Mouse (Mus musculus): ENCODE measurements at regions not wholly inside any gene's neighbourhood (a gene's known extent, or its start where the extent isn't known, plus 50 kb on each side); places are given as distances from the start of the nearest gene placed in this dataset.
"Not testable (repeated sequence)": the region's sequence is repeated elsewhere in the genome, so short reads cannot be mapped to it uniquely, and the experiment has no call there.

DNA sequence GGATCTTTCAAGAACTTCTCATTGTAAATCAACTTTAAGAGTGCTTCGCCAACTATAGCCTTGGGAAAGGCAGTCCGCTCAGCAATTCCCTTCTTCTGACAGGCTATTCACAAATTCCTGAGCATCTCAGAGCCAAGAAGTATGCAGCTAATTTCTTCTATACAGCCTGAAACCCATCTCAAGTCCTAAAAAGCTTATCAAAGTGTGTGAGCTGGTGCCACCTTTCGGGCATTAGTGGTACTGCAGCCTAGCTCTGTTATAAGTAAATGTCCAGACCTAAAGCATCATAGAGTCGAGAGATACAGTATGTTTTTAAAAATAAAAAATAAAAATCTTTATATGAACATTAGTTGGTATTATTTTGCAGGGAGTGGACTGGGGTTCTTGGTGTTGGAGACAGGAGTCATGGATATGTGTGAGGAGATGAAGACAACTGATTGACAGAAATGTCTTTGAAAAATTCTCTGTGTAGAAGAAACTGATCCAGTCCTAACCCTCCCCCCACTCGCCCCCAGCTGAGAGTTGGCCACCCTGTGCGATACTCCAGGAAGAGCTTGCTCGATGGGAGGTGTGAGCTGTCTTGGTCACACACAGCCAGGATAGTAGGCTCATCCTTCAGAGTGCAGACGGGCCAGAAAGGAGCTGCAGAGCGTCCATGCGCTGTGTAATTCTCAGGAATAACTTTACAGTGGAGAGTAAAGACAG is 56.4 kb downstream of the Bod1 start:
- DNase-seq (ENCODE audit: low spot score), result peak; percentile 14
- intact Hi-C loops (cut with DNase I), result loop anchor here (5.0 kb wide), 3 partner anchors 153 to 368 kb away; no protein-coding TSS in a partner anchor

- no peak for DNase-seq (ENCODE audit: low spot score)
- intact Hi-C loops (cut with DNase I), result no loop called here
Measured at GRCm38 (mm10) chr11:31614394-31614713, 57.3 kb downstream of the Bod1 start.

DNA sequence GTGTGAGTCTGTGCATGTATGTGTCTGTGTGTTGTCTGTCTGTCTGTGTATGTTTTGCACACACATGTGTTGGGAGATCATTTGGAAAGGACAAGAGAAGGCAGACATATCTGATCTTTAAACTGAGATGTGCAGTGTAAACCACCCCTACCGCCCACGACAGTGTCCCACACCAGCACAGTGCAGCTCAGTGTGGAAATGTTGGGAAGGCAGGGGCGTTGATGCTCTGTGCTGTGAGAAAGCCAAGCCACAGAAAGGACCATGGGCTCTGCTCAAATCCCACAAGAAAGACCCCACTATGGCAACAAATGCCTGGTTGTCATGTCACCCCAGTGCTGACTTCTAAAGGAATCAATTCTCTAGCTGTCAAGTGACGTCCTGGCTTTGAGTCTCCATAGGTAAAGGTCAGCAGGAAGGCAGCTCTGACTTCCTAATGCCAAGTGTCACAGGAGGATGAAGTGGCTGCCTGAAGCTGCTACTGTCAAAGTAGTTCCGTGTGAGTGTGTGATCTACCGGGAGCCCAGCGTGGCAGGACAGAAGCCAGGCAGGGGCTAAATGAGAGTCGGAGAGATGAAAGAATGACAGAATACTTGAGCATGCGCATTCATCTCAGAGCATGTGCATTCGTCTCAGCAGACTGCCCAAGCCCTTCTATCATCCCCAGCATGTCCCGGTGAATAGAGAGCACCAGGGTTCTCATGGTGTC is 57.8 kb downstream of the Bod1 start:
- intact Hi-C loops (cut with DNase I), result no loop called here
- DNase-seq (ENCODE audit: low spot score), result no peak

DNA sequence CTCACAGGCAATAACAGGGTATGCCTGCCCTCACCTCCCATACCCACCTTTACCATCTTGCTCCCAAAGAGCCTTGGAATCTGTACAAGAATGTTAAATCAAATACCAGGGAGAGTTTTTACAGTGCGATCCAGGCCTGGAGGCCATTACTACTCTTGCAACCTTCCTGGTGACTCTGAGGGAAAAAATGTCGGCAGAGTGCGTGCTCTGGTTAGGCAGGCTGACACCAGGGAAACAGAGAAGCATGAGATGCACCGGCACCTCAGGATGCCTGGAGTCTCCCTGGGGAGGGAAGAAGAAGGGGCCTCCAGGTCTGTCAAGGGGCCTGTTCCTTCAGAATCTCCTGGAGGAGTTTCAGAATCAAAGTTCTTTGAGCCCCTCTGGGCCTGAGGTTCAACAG is 63.2 kb downstream of the Bod1 start:
- intact Hi-C loops (cut with DNase I), result loop anchor here (5.0 kb wide), 1 partner anchor 246 kb away; no protein-coding TSS in a partner anchor
- no peak for DNase-seq (ENCODE audit: low spot score)

- no peak for DNase-seq (ENCODE audit: low spot score)
- intact Hi-C loops (cut with DNase I), result no loop called here
Measured at GRCm38 (mm10) chr11:31601499-31601898, 70.2 kb downstream of the Bod1 start.

DNA sequence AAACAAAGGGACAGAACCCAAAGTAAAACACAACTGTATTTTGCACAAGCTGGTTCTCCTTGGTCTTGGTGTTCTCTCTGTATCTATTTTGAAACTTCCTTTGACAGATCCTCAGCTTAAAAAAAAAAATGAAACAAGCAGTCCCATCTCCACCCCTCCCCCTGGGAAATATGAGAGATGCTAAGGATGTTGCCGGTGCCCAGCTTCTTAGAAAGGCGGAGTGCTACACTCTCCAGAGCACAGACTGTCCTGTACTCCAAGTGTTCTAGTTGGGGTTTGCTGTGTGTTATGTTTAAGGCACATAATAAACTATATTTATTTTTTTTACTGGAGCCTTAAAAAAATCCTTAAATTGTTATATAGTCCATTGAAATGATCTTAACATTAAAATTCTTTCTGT is 78.1 kb downstream of the Bod1 start:
- no peak for DNase-seq (ENCODE audit: low spot score)
- intact Hi-C loops (cut with DNase I), result no loop called here

DNA sequence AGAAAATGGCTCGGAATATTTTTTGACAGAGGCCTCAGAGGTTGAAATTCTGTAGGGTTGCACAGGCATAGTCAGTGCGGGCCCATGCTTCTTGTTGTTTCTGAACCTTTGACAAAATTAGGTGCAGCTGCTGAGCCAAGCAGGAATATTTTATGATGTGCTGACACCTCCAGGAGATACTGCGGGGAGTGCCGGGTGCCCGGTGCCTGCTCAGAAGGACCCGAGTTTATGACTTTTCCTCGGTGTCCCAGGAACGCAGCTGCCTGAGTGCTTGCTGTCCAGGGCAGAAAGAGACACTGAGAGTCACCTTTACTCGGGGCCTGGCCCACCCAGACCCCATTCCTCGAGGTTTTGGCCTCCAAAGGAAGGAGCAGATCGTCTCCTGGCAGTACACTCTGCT is 79.6 kb downstream of the Bod1 start:
- no peak for DNase-seq (ENCODE audit: low spot score)
- intact Hi-C loops (cut with DNase I), result no loop called here

DNA sequence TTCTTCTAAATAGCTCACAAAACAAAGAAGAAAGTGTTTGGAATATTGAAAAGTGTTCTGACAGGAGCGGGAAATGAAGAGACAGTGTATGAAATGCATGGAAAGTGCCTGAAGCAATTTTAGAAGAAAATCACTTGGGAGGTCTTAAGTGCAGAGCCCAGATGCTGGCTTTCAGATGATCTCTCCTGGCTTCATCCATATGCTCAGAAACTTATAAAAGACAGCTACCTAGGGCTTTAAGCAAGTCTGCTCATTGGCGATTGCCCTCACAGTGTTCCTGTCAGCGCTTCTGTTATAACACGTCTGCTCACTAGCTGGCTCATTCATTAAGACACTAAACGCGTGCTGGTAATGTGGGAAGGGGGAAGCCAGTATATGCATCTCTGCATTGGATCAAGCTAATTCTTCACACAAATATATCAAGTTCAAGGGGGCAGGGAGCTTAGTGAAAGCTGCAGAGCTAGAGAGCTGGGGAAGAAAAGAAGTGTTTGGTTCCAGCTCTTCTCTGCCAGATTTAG is 80.6 kb downstream of the Bod1 start:
- no peak for DNase-seq (ENCODE audit: low spot score)
- intact Hi-C loops (cut with DNase I), result no loop called here

- no peak for DNase-seq (ENCODE audit: low spot score)
- intact Hi-C loops (cut with DNase I), result no loop called here
Measured at GRCm38 (mm10) chr11:31574941-31575340, 96.7 kb downstream of the Bod1 start.

DNA sequence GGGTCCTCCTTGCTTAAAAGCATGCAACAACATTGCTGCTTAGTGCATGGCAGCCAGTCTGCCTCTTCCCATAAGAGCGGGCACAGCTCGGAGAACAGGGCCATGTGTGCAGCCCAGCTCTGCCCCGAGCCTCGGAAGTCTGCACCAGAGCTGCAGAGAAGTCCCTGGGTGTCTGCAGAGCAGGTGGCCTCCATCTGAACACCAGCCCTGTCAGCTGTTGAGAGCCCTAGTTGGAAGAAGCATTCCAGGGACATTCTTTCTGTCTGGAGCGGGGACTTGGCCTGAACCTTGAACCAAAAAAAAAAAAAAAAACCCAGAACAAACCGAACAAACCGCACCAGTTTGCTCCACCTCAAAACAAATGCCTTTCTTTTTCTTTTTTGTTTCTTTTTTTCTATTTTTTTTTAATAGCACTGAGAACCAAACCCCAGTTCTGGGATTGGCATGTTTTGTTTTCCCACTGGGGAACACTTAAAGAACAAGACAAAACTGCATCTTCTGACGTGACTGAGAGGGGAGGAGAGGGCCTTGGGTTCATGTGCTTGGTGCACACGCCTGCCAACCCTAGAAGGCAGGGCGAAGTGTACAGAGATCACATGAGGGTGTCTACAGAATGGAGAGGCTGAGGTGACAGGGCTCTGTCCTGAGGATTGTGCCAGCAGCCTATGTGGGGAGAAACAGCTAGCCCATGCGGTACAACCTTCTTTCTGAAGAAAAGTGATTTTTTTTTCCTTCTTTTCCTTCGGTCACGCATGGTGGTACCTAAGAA is 106.8 kb downstream of the Bod1 start:
- DNase-seq (ENCODE audit: low spot score), result peak; percentile 58
- intact Hi-C loops (cut with DNase I), result no loop called here

DNA sequence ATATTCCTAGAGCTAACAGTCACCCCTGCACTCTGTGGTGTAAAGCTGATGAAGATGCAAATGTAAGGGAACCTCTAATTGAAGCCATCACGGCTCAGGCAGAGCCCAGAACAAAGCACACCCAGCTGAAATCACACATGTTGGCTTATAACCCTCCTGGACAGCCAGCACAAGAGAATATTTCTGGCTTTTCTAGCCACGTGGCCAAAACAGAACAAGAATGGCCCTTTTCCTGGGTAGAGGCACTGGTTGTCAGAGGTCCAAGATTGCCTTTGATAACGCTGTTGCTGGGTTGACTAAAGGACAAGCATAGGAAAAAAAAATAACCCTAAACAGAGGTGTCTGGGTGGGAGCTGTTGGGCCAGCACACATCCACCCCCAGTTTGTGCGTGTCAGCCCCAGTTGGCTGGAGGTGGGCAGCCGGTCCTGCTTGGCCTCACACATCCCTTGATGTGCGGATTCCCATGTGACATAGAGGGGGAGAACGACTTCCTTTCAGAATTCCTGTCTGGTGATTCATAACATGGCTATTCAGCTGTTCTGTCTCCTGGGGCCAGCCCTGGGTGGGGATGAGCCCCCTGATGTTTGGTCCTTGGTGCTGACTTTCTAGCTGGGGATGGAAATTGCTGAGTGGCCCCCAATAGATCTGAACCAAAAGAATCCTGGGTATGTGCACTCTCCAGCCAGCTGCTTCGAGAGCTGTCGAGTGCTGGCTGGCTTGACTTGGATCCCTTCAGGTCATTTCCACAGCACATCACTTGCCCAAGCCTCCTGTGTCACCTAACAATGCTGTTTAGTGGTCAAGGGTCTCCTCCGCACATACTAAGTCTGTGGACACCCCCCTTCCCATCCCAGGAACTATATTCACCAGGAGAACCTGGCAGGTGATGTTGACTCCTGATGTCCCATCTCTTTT is 107.6 kb downstream of the Bod1 start:
- peak; percentile 66 for DNase-seq (ENCODE audit: low spot score)
- intact Hi-C loops (cut with DNase I), result no loop called here

DNA sequence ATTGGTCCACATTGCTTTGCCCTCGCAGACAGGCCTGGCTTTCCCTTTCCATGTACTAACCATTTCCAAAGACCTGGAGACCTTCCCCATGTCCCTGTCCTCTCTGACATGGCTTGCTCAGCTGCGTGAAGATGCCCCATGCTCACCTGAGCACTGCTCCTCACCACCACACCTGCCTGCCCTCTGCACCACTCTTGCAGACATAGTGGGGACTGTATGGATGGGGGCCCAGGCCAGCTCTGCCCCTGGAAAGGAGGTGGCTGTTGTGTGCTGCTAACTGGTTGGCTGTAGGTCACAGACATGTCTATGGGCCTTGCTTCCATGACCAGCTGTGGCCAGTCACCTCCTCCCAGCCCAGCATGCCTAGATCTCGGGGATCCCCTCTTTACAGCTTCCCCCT is 108.7 kb downstream of the Bod1 start:
- DNase-seq (ENCODE audit: low spot score), result no peak
- intact Hi-C loops (cut with DNase I), result no loop called here

DNA sequence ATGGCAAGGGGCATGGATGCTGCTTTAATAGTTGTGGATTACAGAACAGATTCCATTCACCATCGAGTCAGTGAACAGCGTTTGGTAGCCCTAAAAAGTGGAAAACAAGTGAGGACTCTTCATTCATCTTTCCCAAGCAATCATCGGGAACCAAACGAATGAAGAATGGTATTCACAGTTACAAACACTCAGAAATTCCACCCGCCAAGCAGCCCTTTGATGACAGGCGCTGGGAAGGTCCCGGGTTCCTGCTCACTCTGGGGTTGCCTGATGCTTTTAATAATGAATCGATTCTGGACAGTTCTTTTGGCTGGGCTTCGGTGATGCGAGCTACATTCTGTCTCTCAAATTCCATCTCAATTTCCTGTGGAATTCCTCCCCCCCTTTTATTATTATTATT is 110.9 kb downstream of the Bod1 start:
- no peak for DNase-seq (ENCODE audit: low spot score)
- intact Hi-C loops (cut with DNase I), result no loop called here

- intact Hi-C loops (cut with DNase I), result loop anchor here (2.0 to 10.0 kb wide), 3 partner anchors 52 to 310 kb away; no protein-coding TSS in a partner anchor
- DNase-seq (ENCODE audit: low spot score), result peak; percentile 36
Measured at GRCm38 (mm10) chr11:31555042-31555441, 116.6 kb downstream of the Bod1 start.

DNA sequence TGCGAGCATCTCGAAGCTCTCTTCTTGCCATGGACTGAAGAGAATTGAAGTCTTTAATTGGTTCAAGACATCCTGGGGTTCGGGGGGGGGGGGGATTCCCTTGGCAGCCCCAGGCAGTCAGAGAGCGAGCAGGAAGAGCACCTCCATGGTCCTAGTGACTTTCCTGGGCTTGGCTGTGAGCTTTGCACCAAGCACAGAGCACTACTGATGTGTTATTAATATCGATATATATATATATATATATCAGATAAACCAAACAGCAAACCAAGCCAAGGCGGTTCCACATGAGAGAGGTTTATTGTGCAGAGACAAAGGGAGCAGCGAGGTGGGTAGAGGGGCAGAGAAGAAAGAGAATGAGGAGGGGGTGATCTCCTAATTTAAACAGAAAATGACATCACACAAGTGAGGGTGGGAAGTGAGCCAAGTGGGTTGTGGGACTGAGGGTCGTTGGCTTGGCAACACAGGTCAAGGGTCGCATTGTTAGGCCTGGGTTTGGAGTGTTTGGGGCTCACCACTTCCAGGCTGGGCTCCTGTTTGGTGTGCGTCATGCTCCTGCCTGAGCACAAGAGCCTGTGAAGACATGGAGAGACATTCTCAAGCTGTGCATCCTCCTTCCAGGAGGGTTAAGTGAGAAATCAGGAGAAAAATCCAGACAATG is 119.9 kb downstream of the Bod1 start:
- no peak for DNase-seq (ENCODE audit: low spot score)
- intact Hi-C loops (cut with DNase I), result loop anchor here (10.0 kb wide), 1 partner anchor 307 kb away; no protein-coding TSS in a partner anchor

- intact Hi-C loops (cut with DNase I), result loop anchor here (10.0 kb wide), 1 partner anchor 306 kb away; no protein-coding TSS in a partner anchor
- peak; percentile 62 for DNase-seq (ENCODE audit: low spot score)
Measured at GRCm38 (mm10) chr11:31550747-31551613, 120.7 kb downstream of the Bod1 start.

DNA sequence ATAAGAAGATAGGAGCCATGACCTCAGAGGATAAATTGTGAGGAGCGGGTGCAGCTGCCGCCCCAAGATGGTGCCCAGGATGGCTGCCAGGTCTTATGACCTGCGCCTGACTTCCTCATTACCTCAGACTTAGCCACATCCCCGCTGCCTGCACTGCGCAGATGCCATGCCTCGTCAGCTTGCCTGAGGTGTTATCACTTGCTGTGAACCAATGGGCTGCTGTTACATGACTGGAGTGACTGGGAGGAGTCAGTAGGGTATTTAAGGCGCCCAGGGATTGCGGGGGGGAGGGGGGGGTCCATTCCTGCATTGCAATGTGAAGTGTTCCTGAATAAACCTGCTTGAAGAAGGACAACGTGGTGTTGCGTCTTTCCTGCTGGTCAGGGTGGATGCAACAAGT is 126.2 kb downstream of the Bod1 start:
- intact Hi-C loops (cut with DNase I); DNase-seq (ENCODE audit: low spot score): not testable (repeated sequence)

GRCm38 (mm10) chr11:31542635-31543219 is 129.0 kb downstream of the Bod1 start:
- no peak for DNase-seq (ENCODE audit: low spot score)
- intact Hi-C loops (cut with DNase I), result no loop called here
